Comparison of ENCODE assay signal across 17 mouse cellular contexts in genomic region chr11:53118226-53118965, GRCm38 (mm10).
DNase-seq lines count a peak whose midpoint lies in the region; ATAC-seq and TF ChIP-seq lines count a peak whose summit lies in the region.
"Had no signal": no experiment of that assay in that cellular context is flagged by ENCODE, and none has a peak within 500 bp of the region (broad histone marks: within the 10 kb centered on the region; RNA-seq: fewer than 3 reads in every experiment).

No protein-coding gene starts in this region.

- peak; percentile 62; the same call in 1 of the 2 replicates for ATAC-seq in hindbrain, embryonic 14.5 days (ENCODE audit: low FRiP score)
- no peak for ATAC-seq in midbrain, embryonic 14.5 days (ENCODE audit: low FRiP score, low TSS enrichment)
- no peak for ATAC-seq in midbrain, embryonic 13.5 days
- no peak; the same call in 1 of the 2 replicates for ATAC-seq in midbrain, postnatal 0 days (ENCODE audit: low FRiP score)
- no peak for ATAC-seq in megakaryocyte progenitor cell, adult 5-6 weeks (replicated peaks; ENCODE audit: poor library complexity)
- ATAC-seq: forebrain, postnatal 0 days had no signal

- H3K36me3 ChIP-seq in hindbrain, embryonic 14.5 days (replicated peaks; ENCODE audit: control insufficient read depth, insufficient read depth) = no peaks in the 10 kb centered on the region
- H3K36me3 ChIP-seq in hindbrain, embryonic 10.5 days = no peaks in the 10 kb centered on the region
- no peaks in the 10 kb centered on the region for H3K36me3 ChIP-seq in midbrain, embryonic 14.5 days (ENCODE audit: control insufficient read depth, insufficient read depth, low read length)
- no peaks in the 10 kb centered on the region for H3K36me3 ChIP-seq in midbrain, embryonic 13.5 days
- H3K36me3 ChIP-seq in midbrain, postnatal 0 days (ENCODE audit: insufficient read depth, low read length) = no peaks in the 10 kb centered on the region
- H3K36me3 ChIP-seq: embryonic facial prominence, embryonic 12.5 days had no signal

- H3K9me3 ChIP-seq in hindbrain, embryonic 14.5 days (ENCODE audit: control insufficient read depth, low read length) = no peaks in the 10 kb centered on the region
- no peaks in the 10 kb centered on the region for H3K9me3 ChIP-seq in hindbrain, embryonic 10.5 days
- no peaks in the 10 kb centered on the region for H3K9me3 ChIP-seq in midbrain, embryonic 14.5 days (ENCODE audit: control insufficient read depth, low read length)
- no peaks in the 10 kb centered on the region for H3K9me3 ChIP-seq in midbrain, embryonic 13.5 days
- H3K9me3 ChIP-seq in midbrain, postnatal 0 days (ENCODE audit: low read length) = no peaks in the 10 kb centered on the region
- H3K9me3 ChIP-seq: embryonic facial prominence, embryonic 12.5 days had no signal

- H3K27ac ChIP-seq in hindbrain, embryonic 14.5 days = no peak overlapping the region
- no peak overlapping the region for H3K27ac ChIP-seq in hindbrain, embryonic 10.5 days
- no peak overlapping the region for H3K27ac ChIP-seq in midbrain, embryonic 14.5 days (replicated peaks; ENCODE audit: low read depth, low read length)
- no peak overlapping the region for H3K27ac ChIP-seq in midbrain, embryonic 13.5 days
- no peak overlapping the region for H3K27ac ChIP-seq in midbrain, postnatal 0 days (ENCODE audit: low read depth, low read length)
- H3K27ac ChIP-seq: embryonic facial prominence, embryonic 12.5 days; liver, embryonic 14.5 days had no signal

- TF ChIP-seq CTCF in midbrain, postnatal 0 days (IDR thresholded peaks at IDR 0.05) = no peak

- H3K4me1 ChIP-seq in hindbrain, embryonic 14.5 days (replicated peaks; ENCODE audit: control insufficient read depth, insufficient read depth, low read length) = peaks cover 4% of the 10 kb centered on the region; the same call in 1 of the 2 replicates
- H3K4me1 ChIP-seq in hindbrain, embryonic 10.5 days (replicated peaks) = peaks cover 19% of the 10 kb centered on the region
- H3K4me1 ChIP-seq in midbrain, embryonic 14.5 days (ENCODE audit: control insufficient read depth, insufficient read depth, low read length) = 0 out of 2 replicates have a peak, but pooled peaks cover 4% of the 10 kb centered on the region
- 0 out of 2 replicates have a peak, but pooled peaks cover 6% of the 10 kb centered on the region for H3K4me1 ChIP-seq in midbrain, embryonic 13.5 days (replicated peaks)
- H3K4me1 ChIP-seq in midbrain, postnatal 0 days (ENCODE audit: insufficient read depth, low read length) = no peaks in the 10 kb centered on the region; the same call in 1 of the 2 replicates
- H3K4me1 ChIP-seq: embryonic facial prominence, embryonic 12.5 days had no signal

- no peak overlapping the region for H3K4me2 ChIP-seq in hindbrain, embryonic 14.5 days (replicated peaks)
- H3K4me2 ChIP-seq in midbrain, embryonic 14.5 days (ENCODE audit: low read length) = no peak overlapping the region
- H3K4me2 ChIP-seq in midbrain, embryonic 13.5 days (replicated peaks) = no peak overlapping the region
- no peak overlapping the region for H3K4me2 ChIP-seq in midbrain, postnatal 0 days (ENCODE audit: low read depth, low read length, poor library complexity, severe bottlenecking)
- H3K4me2 ChIP-seq: embryonic facial prominence, embryonic 12.5 days had no signal

- DNase-seq in hindbrain, embryonic 14.5 days (ENCODE audit: low spot score) = no peak
- no peak for DNase-seq in hindbrain, embryonic 10.5 days (ENCODE audit: low spot score)
- DNase-seq in midbrain, embryonic 14.5 days = peak; percentile 18
- peak; percentile 66 for DNase-seq in cerebellum, adult 9-11 months
- DNase-seq in midbrain, postnatal 0 days (ENCODE audit: low spot score) = peak; percentile 82
- DNase-seq in thymus, adult 18-20 months = no peak
- DNase-seq: adrenal gland, postnatal 14 days; B cell, adult 2 months; forebrain, postnatal 0 days; gastrocnemius, postnatal 10 days; heart, postnatal 14 days; layer of hippocampus, postnatal 36 days; lung, postnatal 36 days had no signal

- 81% methylated on average over 11 of the region's 11 CpGs for WGBS in hindbrain, embryonic 14.5 days
- WGBS in hindbrain, embryonic 10.5 days = 90% methylated on average over 11 of the region's 11 CpGs
- WGBS in midbrain, embryonic 14.5 days = 89% methylated on average over 11 of the region's 11 CpGs
- 89% methylated on average over 11 of the region's 11 CpGs for WGBS in midbrain, embryonic 13.5 days
- WGBS in midbrain, postnatal 0 days = 75% methylated on average over 11 of the region's 11 CpGs

- no peak overlapping the region for H3K9ac ChIP-seq in hindbrain, embryonic 14.5 days
- H3K9ac ChIP-seq in midbrain, embryonic 14.5 days (replicated peaks; ENCODE audit: low read length) = no peak overlapping the region
- H3K9ac ChIP-seq in midbrain, embryonic 13.5 days (replicated peaks) = no peak overlapping the region
- H3K9ac ChIP-seq in midbrain, postnatal 0 days (replicated peaks; ENCODE audit: low read length, poor library complexity, severe bottlenecking) = no peak overlapping the region
- H3K9ac ChIP-seq: embryonic facial prominence, embryonic 12.5 days; forebrain, postnatal 0 days; liver, embryonic 14.5 days had no signal

- H3K4me3 ChIP-seq in hindbrain, embryonic 14.5 days (replicated peaks; ENCODE audit: low read length) = no peak overlapping the region
- H3K4me3 ChIP-seq in hindbrain, embryonic 10.5 days = no peak overlapping the region
- H3K4me3 ChIP-seq in midbrain, embryonic 14.5 days (replicated peaks; ENCODE audit: low read depth, low read length) = no peak overlapping the region
- H3K4me3 ChIP-seq in midbrain, embryonic 13.5 days (replicated peaks) = no peak overlapping the region
- no peak overlapping the region for H3K4me3 ChIP-seq in midbrain, postnatal 0 days (ENCODE audit: low read depth, low read length)
- H3K4me3 ChIP-seq: embryonic facial prominence, embryonic 12.5 days had no signal

- no peaks in the 10 kb centered on the region for H3K27me3 ChIP-seq in hindbrain, embryonic 14.5 days (ENCODE audit: control insufficient read depth, insufficient read depth, low read length)
- no peaks in the 10 kb centered on the region for H3K27me3 ChIP-seq in hindbrain, embryonic 10.5 days (ENCODE audit: insufficient read depth, poor library complexity, severe bottlenecking)
- no peaks in the 10 kb centered on the region for H3K27me3 ChIP-seq in midbrain, embryonic 14.5 days (ENCODE audit: control insufficient read depth, insufficient read depth, low read length)
- H3K27me3 ChIP-seq in midbrain, embryonic 13.5 days = no peaks in the 10 kb centered on the region
- H3K27me3 ChIP-seq in midbrain, postnatal 0 days (ENCODE audit: insufficient read depth, low read length) = no peaks in the 10 kb centered on the region
- H3K27me3 ChIP-seq: embryonic facial prominence, embryonic 12.5 days had no signal

Comparison
In these comparisons a context has a peak if more than half of its experiments do, and no peak if none do; other contexts are left out.
1. DNase-seq: peak in midbrain, embryonic 14.5 days (single experiment), cerebellum, adult 9-11 months (single experiment) and midbrain, postnatal 0 days (single experiment); none in hindbrain, embryonic 14.5 days (single experiment), hindbrain, embryonic 10.5 days (single experiment) and thymus, adult 18-20 months (0 of 2).